Mouse (Mus musculus): ENCODE measurements around the gene Tmc3. TPM values are rescaled to one million over a fixed set of nuclear protein-coding genes. Genes with fewer than 3 reads are reported as not detected.

Tmc3 gene
- polyA plus RNA-seq, 1 experiment: 0.10 TPM

- no peaks in the 10 kb centered on the region for H3K27me3 ChIP-seq (ENCODE audit: control insufficient read depth, insufficient read depth, insufficient read length)
- H3K79me2 ChIP-seq (ENCODE audit: control insufficient read depth, insufficient read depth): no peaks in the 10 kb centered on the region
- TF ChIP-seq E2F4 (IDR thresholded peaks at IDR 0.05; ENCODE audit: insufficient read depth): no peak
- TF ChIP-seq POLR2AphosphoS2 (IDR thresholded peaks at IDR 0.05; ENCODE audit: insufficient read length, low read depth): peak; percentile 81
- H3K4me2 ChIP-seq (ENCODE audit: low read depth): no peak overlapping the region
- H3K36me3 ChIP-seq (ENCODE audit: control insufficient read depth, insufficient read depth): no peaks in the 10 kb centered on the region
- H3K4me3 ChIP-seq: no peak overlapping the region
- H3ac ChIP-seq (ENCODE audit: control insufficient read depth, insufficient read length): no peak overlapping the region
Measured at GRCm38 (mm10) chr7:83644761-83645160, 60.0 kb downstream of the Tmc3 start.

DNA sequence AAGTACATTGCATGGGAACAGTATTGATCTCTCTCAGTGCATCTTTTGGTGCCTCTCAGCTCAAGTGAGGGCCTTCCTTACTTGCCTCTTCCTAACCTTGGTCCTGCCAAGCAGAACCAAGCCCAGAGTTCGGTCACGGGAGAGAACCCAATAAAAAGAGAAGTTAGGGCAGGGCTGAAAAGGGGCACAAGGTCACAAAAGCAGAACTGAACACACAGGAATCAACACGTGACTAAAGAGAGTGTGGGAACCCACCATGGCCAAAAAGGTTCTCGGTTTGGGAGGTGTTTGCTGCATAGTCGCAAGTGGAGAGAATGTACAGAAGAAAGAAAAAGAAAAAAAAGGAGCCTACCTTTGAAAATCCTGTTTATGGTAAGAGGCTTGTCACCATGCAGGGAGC, 60.7 kb downstream of the Tmc3 start:
- no peaks in the 10 kb centered on the region for H3K27me3 ChIP-seq (ENCODE audit: control insufficient read depth, insufficient read depth, insufficient read length)
- no peak for TF ChIP-seq CEBPB (IDR thresholded peaks at IDR 0.05; ENCODE audit: insufficient read depth, poor library complexity, severe bottlenecking)
- no peak for TF ChIP-seq USF1 (IDR thresholded peaks at IDR 0.05; ENCODE audit: low read depth)
- no peak for TF ChIP-seq POLR2AphosphoS2 (IDR thresholded peaks at IDR 0.05; ENCODE audit: insufficient read length, low read depth)
- TF ChIP-seq REST (IDR thresholded peaks at IDR 0.05; ENCODE audit: insufficient read depth, insufficient read length): no peak
- TF ChIP-seq E2F4 (IDR thresholded peaks at IDR 0.05; ENCODE audit: insufficient read depth): no peak
- no peak for TF ChIP-seq SRF (IDR thresholded peaks at IDR 0.05; ENCODE audit: control insufficient read depth, insufficient read length, low read depth)
- no peak for TF ChIP-seq MYOG (IDR thresholded peaks at IDR 0.05; ENCODE audit: control insufficient read depth in 1 of 3, insufficient read depth in 1 of 3, insufficient read length in 2 of 3, low read depth in 2 of 3)
- TF ChIP-seq TCF12 (IDR thresholded peaks at IDR 0.05; ENCODE audit: insufficient read depth, poor library complexity, severe bottlenecking): no peak
- no peak for TF ChIP-seq POLR2A (IDR thresholded peaks at IDR 0.05; ENCODE audit: insufficient read length, low read depth)
- no peak for TF ChIP-seq MYOD1 (IDR thresholded peaks at IDR 0.05; ENCODE audit: control insufficient read depth in 1 of 3, insufficient read length in 2 of 3, low read depth in 2 of 3)
- no peak for TF ChIP-seq TCF3 (IDR thresholded peaks at IDR 0.05; ENCODE audit: insufficient read length, low read depth)
- no peak for TF ChIP-seq MAX (IDR thresholded peaks at IDR 0.05; ENCODE audit: low read depth)

GRCm38 (mm10) chr7:83648807-83649206, 64.1 kb downstream of the Tmc3 start:
- no peaks in the 10 kb centered on the region for H3K36me3 ChIP-seq (ENCODE audit: control insufficient read depth, insufficient read depth)
- H3K27me3 ChIP-seq (ENCODE audit: control insufficient read depth, insufficient read depth, insufficient read length): no peaks in the 10 kb centered on the region
- no peak overlapping the region for H3K4me3 ChIP-seq
- no peak overlapping the region for H3K4me2 ChIP-seq (ENCODE audit: low read depth)
- H3K79me2 ChIP-seq (ENCODE audit: control insufficient read depth, insufficient read depth): no peaks in the 10 kb centered on the region
- H3ac ChIP-seq (ENCODE audit: control insufficient read depth, insufficient read length): no peak overlapping the region
- no peak for TF ChIP-seq CEBPB (IDR thresholded peaks at IDR 0.05; ENCODE audit: insufficient read depth, poor library complexity, severe bottlenecking)
- no peak for TF ChIP-seq TCF12 (IDR thresholded peaks at IDR 0.05; ENCODE audit: insufficient read depth, poor library complexity, severe bottlenecking)
- TF ChIP-seq MYOG (IDR thresholded peaks at IDR 0.05; ENCODE audit: control insufficient read depth in 1 of 3, insufficient read depth in 1 of 3, insufficient read length in 2 of 3, low read depth in 2 of 3): no peak
- TF ChIP-seq MYOD1 (IDR thresholded peaks at IDR 0.05; ENCODE audit: control insufficient read depth in 1 of 3, insufficient read length in 2 of 3, low read depth in 2 of 3): no peak
- TF ChIP-seq REST (IDR thresholded peaks at IDR 0.05; ENCODE audit: insufficient read depth, insufficient read length): no peak
- no peak for TF ChIP-seq SRF (IDR thresholded peaks at IDR 0.05; ENCODE audit: control insufficient read depth, insufficient read length, low read depth)
- no peak for TF ChIP-seq E2F4 (IDR thresholded peaks at IDR 0.05; ENCODE audit: insufficient read depth)
- no peak for TF ChIP-seq POLR2AphosphoS2 (IDR thresholded peaks at IDR 0.05; ENCODE audit: insufficient read length, low read depth)
- no peak for TF ChIP-seq MAX (IDR thresholded peaks at IDR 0.05; ENCODE audit: low read depth)
- TF ChIP-seq USF1 (IDR thresholded peaks at IDR 0.05; ENCODE audit: low read depth): no peak
- TF ChIP-seq POLR2A (IDR thresholded peaks at IDR 0.05; ENCODE audit: insufficient read length, low read depth): no peak
- no peak for TF ChIP-seq TCF3 (IDR thresholded peaks at IDR 0.05; ENCODE audit: insufficient read length, low read depth)

More for the DNA sequence above, 60.7 kb downstream of the Tmc3 start:
- H3K4me2 ChIP-seq (ENCODE audit: low read depth): no peak overlapping the region
- H3K4me3 ChIP-seq: no peak overlapping the region
- H3ac ChIP-seq (ENCODE audit: control insufficient read depth, insufficient read length): no peak overlapping the region
- no peaks in the 10 kb centered on the region for H3K79me2 ChIP-seq (ENCODE audit: control insufficient read depth, insufficient read depth)
- H3K36me3 ChIP-seq (ENCODE audit: control insufficient read depth, insufficient read depth): no peaks in the 10 kb centered on the region

DNA sequence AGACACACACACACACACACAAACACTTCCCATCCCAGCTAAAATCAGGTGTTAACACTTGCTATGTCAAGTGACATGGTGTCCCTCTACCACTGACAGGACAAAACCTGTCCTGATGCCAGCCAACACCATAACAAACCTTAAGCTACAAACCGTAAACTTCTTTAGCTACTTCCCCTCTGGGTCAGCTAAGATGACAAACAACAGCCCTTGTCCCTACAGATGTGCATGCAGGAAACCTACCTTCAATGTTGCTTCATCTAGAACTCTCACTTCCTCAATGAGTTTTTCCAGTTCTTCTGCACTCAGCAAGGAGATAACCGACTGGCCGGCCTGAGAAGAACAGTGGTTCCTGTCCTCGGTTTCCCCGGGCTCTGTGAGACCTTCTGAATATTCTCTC, 65.9 kb downstream of the Tmc3 start:
- no peak for TF ChIP-seq TCF12 (IDR thresholded peaks at IDR 0.05; ENCODE audit: insufficient read depth, poor library complexity, severe bottlenecking)
- TF ChIP-seq CEBPB (IDR thresholded peaks at IDR 0.05; ENCODE audit: insufficient read depth, poor library complexity, severe bottlenecking): no peak
- no peak for TF ChIP-seq POLR2AphosphoS2 (IDR thresholded peaks at IDR 0.05; ENCODE audit: insufficient read length, low read depth)
- no peak for TF ChIP-seq SRF (IDR thresholded peaks at IDR 0.05; ENCODE audit: control insufficient read depth, insufficient read length, low read depth)
- no peak for TF ChIP-seq REST (IDR thresholded peaks at IDR 0.05; ENCODE audit: insufficient read depth, insufficient read length)
- TF ChIP-seq MYOD1 (IDR thresholded peaks at IDR 0.05; ENCODE audit: control insufficient read depth in 1 of 3, insufficient read length in 2 of 3, low read depth in 2 of 3): no peak
- TF ChIP-seq MYOG (IDR thresholded peaks at IDR 0.05; ENCODE audit: control insufficient read depth in 1 of 3, insufficient read depth in 1 of 3, insufficient read length in 2 of 3, low read depth in 2 of 3): no peak
- TF ChIP-seq E2F4 (IDR thresholded peaks at IDR 0.05; ENCODE audit: insufficient read depth): no peak
- TF ChIP-seq MAX (IDR thresholded peaks at IDR 0.05; ENCODE audit: low read depth): no peak
- TF ChIP-seq TCF3 (IDR thresholded peaks at IDR 0.05; ENCODE audit: insufficient read length, low read depth): no peak
- no peak for TF ChIP-seq POLR2A (IDR thresholded peaks at IDR 0.05; ENCODE audit: insufficient read length, low read depth)
- TF ChIP-seq USF1 (IDR thresholded peaks at IDR 0.05; ENCODE audit: low read depth): no peak
- no peaks in the 10 kb centered on the region for H3K79me2 ChIP-seq (ENCODE audit: control insufficient read depth, insufficient read depth)
- no peak overlapping the region for H3K4me3 ChIP-seq
- H3K27me3 ChIP-seq (ENCODE audit: control insufficient read depth, insufficient read depth, insufficient read length): no peaks in the 10 kb centered on the region
- H3K4me2 ChIP-seq (ENCODE audit: low read depth): no peak overlapping the region
- H3K36me3 ChIP-seq (ENCODE audit: control insufficient read depth, insufficient read depth): no peaks in the 10 kb centered on the region
- H3ac ChIP-seq (ENCODE audit: control insufficient read depth, insufficient read length): no peak overlapping the region

DNA sequence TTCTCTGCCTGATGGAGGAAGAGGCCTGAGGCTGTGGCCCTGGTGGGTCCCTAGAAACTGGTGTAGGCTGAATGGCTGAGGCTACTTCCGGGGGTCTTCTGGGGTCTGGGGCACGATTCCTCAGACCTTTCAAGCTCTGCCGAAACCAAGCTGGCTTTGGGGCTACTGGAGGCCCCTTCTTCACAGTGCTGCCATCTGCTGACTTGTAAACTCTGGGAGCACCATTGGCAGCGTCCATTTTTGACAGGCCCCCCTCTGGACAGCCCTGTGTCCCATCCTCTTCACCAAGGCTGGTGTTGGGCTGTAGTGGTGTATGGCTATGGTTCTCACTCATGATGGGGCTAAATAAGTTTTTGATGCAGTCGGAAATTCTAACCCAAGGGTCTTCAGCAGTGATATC, 67.8 kb downstream of the Tmc3 start:
- Histone ChIP-seq H3K4me2 (ENCODE audit: low read depth) (no peak overlapping the region), H3K27me3 (ENCODE audit: control insufficient read depth, insufficient read depth, insufficient read length) (no peaks in the 10 kb centered on the region), H3ac (ENCODE audit: control insufficient read depth, insufficient read length) (no peak overlapping the region), H3K79me2 (ENCODE audit: control insufficient read depth, insufficient read depth) (no peaks in the 10 kb centered on the region), H3K36me3 (ENCODE audit: control insufficient read depth, insufficient read depth) (no peaks in the 10 kb centered on the region), H3K4me3 (no peak overlapping the region)
- TF ChIP-seq TCF12 (IDR thresholded peaks at IDR 0.05; ENCODE audit: insufficient read depth, poor library complexity, severe bottlenecking) (no peak), E2F4 (IDR thresholded peaks at IDR 0.05; ENCODE audit: insufficient read depth) (no peak), REST (IDR thresholded peaks at IDR 0.05; ENCODE audit: insufficient read depth, insufficient read length) (no peak), MAX (IDR thresholded peaks at IDR 0.05; ENCODE audit: low read depth) (no peak), POLR2AphosphoS2 (IDR thresholded peaks at IDR 0.05; ENCODE audit: insufficient read length, low read depth) (no peak), USF1 (IDR thresholded peaks at IDR 0.05; ENCODE audit: low read depth) (no peak)
